Mouse (Mus musculus): ENCODE measurements at regions not wholly inside any gene's neighbourhood (a gene's known extent, or its start where the extent isn't known, plus 50 kb on each side); places are given as distances from the start of the nearest gene placed in this dataset.
"Not testable (repeated sequence)": the region's sequence is repeated elsewhere in the genome, so short reads cannot be mapped to it uniquely, and the experiment has no call there.

GRCm38 (mm10) chr14:33691690-33692089 lies 102.7 kb downstream of the Ptpn20 start:
- H3K27ac ChIP-seq (ENCODE audit: poor library complexity, severe bottlenecking), result no peak overlapping the region
- peaks cover 39% of the 10 kb centered on the region for H3K4me1 ChIP-seq (replicated peaks)
- no peak overlapping the region for H3K4me3 ChIP-seq
- ATAC-seq (ENCODE audit: insufficient number of reproducible peaks, low FRiP score), result peak; percentile 22; the same call in 1 of the 2 replicates
- no peaks in the 10 kb centered on the region for H3K36me3 ChIP-seq
- H3K27me3 ChIP-seq (replicated peaks), result peaks cover 14% of the 10 kb centered on the region
- no peaks in the 10 kb centered on the region for H3K9me3 ChIP-seq (replicated peaks)
- 32% methylated on average over 2 of the region's 2 CpGs for WGBS
- no peak overlapping the region for H3K4me2 ChIP-seq
- H3K9ac ChIP-seq, result no peak overlapping the region

- H3K27ac ChIP-seq (ENCODE audit: poor library complexity, severe bottlenecking), result no peak overlapping the region
- no peak overlapping the region for H3K4me2 ChIP-seq
- no peaks in the 10 kb centered on the region for H3K36me3 ChIP-seq
- peaks cover 14% of the 10 kb centered on the region for H3K27me3 ChIP-seq (replicated peaks)
- H3K9ac ChIP-seq, result no peak overlapping the region
- no peaks in the 10 kb centered on the region for H3K9me3 ChIP-seq (replicated peaks)
- no peak overlapping the region for H3K4me3 ChIP-seq
- peaks cover 15% of the 10 kb centered on the region for H3K4me1 ChIP-seq (replicated peaks)
- WGBS, result 55% methylated on average over 2 of the region's 2 CpGs
- no peak for ATAC-seq (ENCODE audit: insufficient number of reproducible peaks, low FRiP score)
Observed at GRCm38 (mm10) chr14:33694224-33694623, 105.2 kb downstream of the Ptpn20 start.

- no peak overlapping the region for H3K9ac ChIP-seq
- 16% methylated on average over 8 of the region's 8 CpGs for WGBS
- no peaks in the 10 kb centered on the region for H3K9me3 ChIP-seq (replicated peaks)
- no peaks in the 10 kb centered on the region for H3K36me3 ChIP-seq
- no peak overlapping the region for H3K4me2 ChIP-seq
- no peak overlapping the region for H3K27ac ChIP-seq (ENCODE audit: poor library complexity, severe bottlenecking)
- H3K4me1 ChIP-seq (replicated peaks), result peaks cover 10% of the 10 kb centered on the region
- H3K4me3 ChIP-seq, result no peak overlapping the region
- ATAC-seq (ENCODE audit: insufficient number of reproducible peaks, low FRiP score), result no peak
- H3K27me3 ChIP-seq (replicated peaks), result peaks cover 14% of the 10 kb centered on the region
Observed at GRCm38 (mm10) chr14:33695362-33695982, 106.5 kb downstream of the Ptpn20 start.

- 68% methylated on average over 3 of the region's 3 CpGs for WGBS
- no peaks in the 10 kb centered on the region for H3K9me3 ChIP-seq (replicated peaks)
- H3K4me2 ChIP-seq, result no peak overlapping the region
- H3K4me3 ChIP-seq, result no peak overlapping the region
- peaks cover 2% of the 10 kb centered on the region for H3K4me1 ChIP-seq (replicated peaks)
- H3K27me3 ChIP-seq (replicated peaks), result peaks cover 14% of the 10 kb centered on the region
- no peak overlapping the region for H3K27ac ChIP-seq (ENCODE audit: poor library complexity, severe bottlenecking)
- no peak overlapping the region for H3K9ac ChIP-seq
- ATAC-seq (ENCODE audit: insufficient number of reproducible peaks, low FRiP score), result no peak
- no peaks in the 10 kb centered on the region for H3K36me3 ChIP-seq
Observed at GRCm38 (mm10) chr14:33696817-33697216, 107.8 kb downstream of the Ptpn20 start.

GRCm38 (mm10) chr14:33699777-33700438 lies 110.9 kb downstream of the Ptpn20 start:
- no peak for ATAC-seq (ENCODE audit: insufficient number of reproducible peaks, low FRiP score)

DNA sequence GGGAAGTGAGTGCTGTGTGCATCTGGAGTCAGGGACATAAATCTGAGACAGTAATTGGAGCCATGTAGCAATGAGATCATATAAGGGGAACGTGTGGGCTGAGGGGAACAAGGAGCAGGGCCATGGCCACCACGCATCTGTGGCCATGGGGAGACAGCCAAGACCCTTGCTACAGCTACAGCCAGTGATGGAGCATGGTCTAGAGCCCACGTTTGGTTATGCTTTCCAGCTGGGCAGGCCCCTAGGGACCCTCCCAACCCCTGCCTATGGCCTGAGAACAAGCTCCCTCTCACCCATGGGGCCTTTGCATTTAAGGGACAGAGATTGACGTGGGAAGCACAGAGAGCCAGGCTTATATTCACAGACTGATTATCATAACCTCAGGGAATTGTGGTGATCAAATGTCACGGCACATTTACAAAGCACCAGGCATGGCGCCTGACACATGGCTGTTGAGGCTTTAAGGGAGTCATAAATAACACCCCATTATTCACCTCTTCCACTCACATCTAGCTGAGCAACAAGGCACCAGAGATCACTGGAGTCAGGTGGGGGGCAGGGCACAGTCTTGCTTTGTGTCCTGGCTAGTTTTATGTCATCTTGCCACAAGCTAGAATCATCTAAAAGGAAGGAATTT lies 118.8 kb downstream of the Ptpn20 start:
- ATAC-seq (ENCODE audit: insufficient number of reproducible peaks, low FRiP score), result no peak
- Histone ChIP-seq H3K27ac (ENCODE audit: poor library complexity, severe bottlenecking) (no peak overlapping the region), H3K4me3 (no peak overlapping the region), H3K27me3 (replicated peaks) (no peaks in the 10 kb centered on the region), H3K9ac (no peak overlapping the region), H3K4me2 (no peak overlapping the region), H3K36me3 (no peaks in the 10 kb centered on the region), H3K9me3 (replicated peaks) (0 out of 2 replicates have a peak, but pooled peaks cover 9% of the 10 kb centered on the region), H3K4me1 (replicated peaks) (no peaks in the 10 kb centered on the region)
- WGBS, result 72% methylated on average over 6 of the region's 6 CpGs

More at GRCm38 (mm10) chr14:33699777-33700438, 110.9 kb downstream of the Ptpn20 start:
- H3K4me1 ChIP-seq (replicated peaks), result no peaks in the 10 kb centered on the region
- H3K27me3 ChIP-seq (replicated peaks), result peaks cover 7% of the 10 kb centered on the region
- H3K4me2 ChIP-seq, result no peak overlapping the region
- H3K27ac ChIP-seq (ENCODE audit: poor library complexity, severe bottlenecking), result no peak overlapping the region
- H3K4me3 ChIP-seq, result no peak overlapping the region
- 80% methylated on average over 13 of the region's 13 CpGs for WGBS
- no peak overlapping the region for H3K9ac ChIP-seq
- no peaks in the 10 kb centered on the region for H3K36me3 ChIP-seq
- 0 out of 2 replicates have a peak, but pooled peaks cover 3% of the 10 kb centered on the region for H3K9me3 ChIP-seq (replicated peaks)

- H3K36me3 ChIP-seq, result no peaks in the 10 kb centered on the region
- no peak overlapping the region for H3K27ac ChIP-seq (ENCODE audit: poor library complexity, severe bottlenecking)
- no peaks in the 10 kb centered on the region for H3K27me3 ChIP-seq (replicated peaks)
- H3K9ac ChIP-seq, result no peak overlapping the region
- no peak for ATAC-seq (ENCODE audit: insufficient number of reproducible peaks, low FRiP score)
- H3K9me3 ChIP-seq (replicated peaks), result 0 out of 2 replicates have a peak, but pooled peaks cover 9% of the 10 kb centered on the region
- H3K4me1 ChIP-seq (replicated peaks), result no peaks in the 10 kb centered on the region
- no peak overlapping the region for H3K4me3 ChIP-seq
- 83% methylated on average over 4 of the region's 4 CpGs for WGBS
- H3K4me2 ChIP-seq, result no peak overlapping the region
Observed at GRCm38 (mm10) chr14:33708298-33708665, 119.3 kb downstream of the Ptpn20 start.

DNA sequence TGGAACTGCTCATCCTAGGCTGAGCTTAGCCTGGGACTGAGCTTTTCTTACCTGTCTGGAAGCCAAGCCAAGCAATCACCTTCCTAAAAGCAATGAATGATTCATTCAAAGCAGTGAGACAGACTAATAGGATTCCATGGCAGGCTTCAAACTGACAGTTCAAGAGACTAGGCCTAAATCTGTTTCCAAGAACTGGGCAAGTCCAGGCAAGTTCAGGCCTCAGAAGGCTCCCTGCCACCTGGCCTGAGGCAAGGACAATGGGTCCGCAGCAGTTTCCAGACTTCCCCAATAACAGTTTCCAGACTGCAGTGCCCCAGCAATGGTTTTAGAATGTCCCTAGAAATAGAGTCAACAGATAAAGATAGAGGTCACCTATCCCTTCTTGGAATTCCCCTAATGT lies 123.5 kb downstream of the Ptpn20 start:
- Histone ChIP-seq H3K9ac (no peak overlapping the region), H3K4me2 (no peak overlapping the region), H3K27ac (ENCODE audit: poor library complexity, severe bottlenecking) (no peak overlapping the region), H3K4me3 (no peak overlapping the region), H3K27me3 (replicated peaks) (no peaks in the 10 kb centered on the region), H3K9me3 (replicated peaks) (0 out of 2 replicates have a peak, but pooled peaks cover 6% of the 10 kb centered on the region), H3K36me3 (no peaks in the 10 kb centered on the region), H3K4me1 (replicated peaks) (no peaks in the 10 kb centered on the region)
- 71% methylated on average over 1 of the region's 1 CpGs for WGBS
- ATAC-seq (ENCODE audit: insufficient number of reproducible peaks, low FRiP score), result no peak

DNA sequence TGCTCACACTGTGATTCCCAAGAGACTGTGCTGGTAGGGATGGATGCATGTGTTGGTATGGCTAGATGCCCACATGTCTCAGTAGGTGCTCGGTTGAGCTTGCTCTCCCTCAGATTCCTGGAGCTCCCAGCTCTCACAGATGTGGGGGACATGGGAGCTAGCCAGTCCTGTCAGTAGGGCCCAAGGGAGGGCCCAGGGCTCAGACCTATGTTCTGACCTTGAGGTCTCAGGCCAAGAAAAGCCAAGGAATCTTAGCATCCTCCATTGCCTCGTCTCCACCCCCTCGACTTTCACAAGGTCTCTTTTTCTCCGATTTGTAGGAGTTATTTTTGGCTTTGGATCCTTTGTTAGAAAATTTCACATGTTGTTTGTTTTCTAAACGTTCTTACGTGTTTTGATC lies 130.6 kb downstream of the Ptpn20 start:
- no peaks in the 10 kb centered on the region for H3K27me3 ChIP-seq (replicated peaks)
- no peak overlapping the region for H3K4me3 ChIP-seq
- ATAC-seq (ENCODE audit: insufficient number of reproducible peaks, low FRiP score), result no peak
- no peak overlapping the region for H3K4me2 ChIP-seq
- no peaks in the 10 kb centered on the region for H3K4me1 ChIP-seq (replicated peaks)
- H3K9ac ChIP-seq, result no peak overlapping the region
- no peaks in the 10 kb centered on the region for H3K9me3 ChIP-seq (replicated peaks)
- no peaks in the 10 kb centered on the region for H3K36me3 ChIP-seq
- 67% methylated on average over 6 of the region's 6 CpGs for WGBS
- no peak overlapping the region for H3K27ac ChIP-seq (ENCODE audit: poor library complexity, severe bottlenecking)

- not testable (repeated sequence) for H3K9ac ChIP-seq; H3K27me3 ChIP-seq (replicated peaks); ATAC-seq (ENCODE audit: insufficient number of reproducible peaks, low FRiP score); H3K4me2 ChIP-seq; H3K27ac ChIP-seq (ENCODE audit: poor library complexity, severe bottlenecking); H3K9me3 ChIP-seq (replicated peaks); H3K4me1 ChIP-seq (replicated peaks); H3K36me3 ChIP-seq; H3K4me3 ChIP-seq
- WGBS, result 86% methylated on average over 5 of the region's 5 CpGs
Observed at GRCm38 (mm10) chr14:33722379-33723145, 133.6 kb downstream of the Ptpn20 start.

DNA sequence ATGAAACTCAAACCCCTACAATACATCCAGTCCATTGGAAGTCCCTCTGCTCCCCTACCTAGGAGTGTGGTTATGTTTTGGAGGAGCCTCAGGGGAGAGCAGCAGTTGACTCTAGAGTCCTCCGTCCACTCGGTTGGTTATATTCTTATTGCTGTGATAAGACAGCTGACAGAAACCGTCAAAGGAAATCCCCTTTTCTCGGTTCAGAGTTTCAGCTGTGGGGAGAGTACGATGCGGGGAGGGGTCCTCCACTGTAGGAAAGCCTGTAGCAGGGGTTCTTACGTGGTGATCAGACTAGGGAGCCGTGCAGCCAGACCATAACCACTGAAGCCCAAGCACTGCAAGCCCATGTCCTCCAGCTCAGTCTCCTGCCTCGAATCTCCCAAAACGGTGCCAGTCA lies 137.5 kb downstream of the Ptpn20 start:
- Histone ChIP-seq H3K36me3 (no peaks in the 10 kb centered on the region), H3K9me3 (replicated peaks) (no peaks in the 10 kb centered on the region; the same call in 1 of the 2 replicates)
- WGBS, result 79% methylated on average over 10 of the region's 10 CpGs

More for the DNA sequence above, 137.5 kb downstream of the Ptpn20 start:
- H3K27me3 ChIP-seq (replicated peaks), result peaks cover 5% of the 10 kb centered on the region; the same call in 1 of the 2 replicates
- no peak overlapping the region for H3K27ac ChIP-seq (ENCODE audit: poor library complexity, severe bottlenecking)
- H3K9ac ChIP-seq, result no peak overlapping the region
- H3K4me3 ChIP-seq, result no peak overlapping the region
- H3K4me2 ChIP-seq, result no peak overlapping the region
- peaks cover 4% of the 10 kb centered on the region; the same call in 1 of the 2 replicates for H3K4me1 ChIP-seq (replicated peaks)
- no peak for ATAC-seq (ENCODE audit: insufficient number of reproducible peaks, low FRiP score)

Data from heart, embryonic 12.5 days (tissue).